Mouse (Mus musculus) heart, postnatal 0 days (tissue): Measurements from ENCODE around the gene 9130230L23Rik. TPM values are rescaled to one million over a fixed set of nuclear protein-coding genes. Genes with fewer than 3 reads are reported as not detected.

Source experiments
- ATAC-seq: fragments of 200-750 bp; cut with Nextera tagmentation; 2 replicates; pipeline ENCODE4 v1.8.0; 2017; ENCODE audit warnings: low read depth, moderate number of reproducible peaks, moderate library complexity; ENCODE audit not compliant: insufficient read depth
- DNase-seq: peaks from one replicate; pipeline ENCODE4 v3.0.0-alpha.2; 2016; ENCODE audit warnings: low spot score
- H3K27ac ChIP-seq: fragments of 300-500 bp; sonication (generic); 2 replicates; pipeline ENCODE4 v1.5.1; 2014; ENCODE audit warnings: low read depth, mild to moderate bottlenecking
- H3K27me3 ChIP-seq: fragments of 300-500 bp; sonication (generic); 2 replicates; pipeline ENCODE4 v1.6.1; 2014; ENCODE audit warnings: low read length, mixed read lengths; ENCODE audit not compliant: control insufficient read depth, insufficient read depth
- H3K36me3 ChIP-seq: fragments of 300-500 bp; sonication (generic); replicated peaks from 2 replicates; pipeline ENCODE4 v1.6.1; 2014; ENCODE audit warnings: low read length, mixed read lengths; ENCODE audit not compliant: control insufficient read depth, insufficient read depth
- H3K4me1 ChIP-seq: fragments of 300-500 bp; sonication (generic); 2 replicates; pipeline ENCODE4 v1.6.1; 2014; ENCODE audit warnings: antibody characterized with exemption; ENCODE audit not compliant: control insufficient read depth, insufficient read depth
- H3K4me2 ChIP-seq: fragments of 300-500 bp; sonication (generic); 2 replicates; pipeline ENCODE4 v1.6.1; 2014; ENCODE audit warnings: low read depth, mild to moderate bottlenecking, low read length, moderate library complexity
- H3K4me3 ChIP-seq: fragments of 300-500 bp; sonication (generic); 2 replicates; pipeline ENCODE4 v1.5.1; 2014; ENCODE audit warnings: low read depth, low read length
- H3K9ac ChIP-seq: fragments of 300-500 bp; sonication (generic); replicated peaks from 2 replicates; pipeline ENCODE4 v1.6.1; 2014; ENCODE audit warnings: low read depth, low read length, mixed read lengths
- H3K9me3 ChIP-seq: fragments of 300-500 bp; sonication (generic); replicated peaks from 2 replicates; pipeline ENCODE4 v1.6.1; 2016; ENCODE audit warnings: low read length; ENCODE audit not compliant: control insufficient read depth
- CTCF ChIP-seq: IDR thresholded peaks from 2 replicates; pipeline ENCODE4 v1.5.1; 2016; ENCODE audit warnings: antibody characterized with exemption, control low read depth, low read depth
- EP300 ChIP-seq: IDR thresholded peaks from 2 replicates; pipeline ENCODE4 v1.6.1; 2016; ENCODE audit warnings: antibody characterized with exemption, low read depth
- WGBS: fragments of 180-500 bp; shearing (Covaris S2); extraction: QIAGEN DNeasy Blood & Tissue Kit; methylation state at CpG from one replicate; pipeline ENCODE4 v1.1.7; 2014; 5-methylcytosine and 5-hydroxymethylcytosine counted together
- polyA plus RNA-seq: library from polyadenylated mRNA; unstranded; fragments of >200 nt; fragmentation: Nextera tagmentation; extraction: Ambion mirVana; gene quantifications from 2 replicates; pipeline ENCODE4 v1.2.1, GENCODE M21; 2015
- total RNA-seq: library from RNA; depleted of rRNA; stranded (reverse); fragments of >200 nt; gene quantifications from 2 replicates; pipeline ENCODE4 v1.2.3, GENCODE M21; 2014; ENCODE audit warnings: low replicate concordance

The 9130230L23Rik gene
- total and polyA plus RNA-seq, 2 experiments from 2014 or later, result 0.26 TPM; not detected in 1

GRCm38 (mm10) chr5:66034375-66035195 is 30.5 kb upstream of the 9130230L23Rik start:
- Histone ChIP-seq H3K4me2 (no peak overlapping the region), H3K4me3 (no peak overlapping the region), H3K27ac (no peak overlapping the region), H3K27me3 (no peaks in the 10 kb centered on the region), H3K9me3 (no peaks in the 10 kb centered on the region), H3K4me1 (no peaks in the 10 kb centered on the region), H3K9ac (no peak overlapping the region), H3K36me3 (no peaks in the 10 kb centered on the region)
- WGBS, result 62% methylated on average over 14 of the region's 14 CpGs
- TF ChIP-seq EP300 (no peak), CTCF (no peak)
- ATAC-seq (no peak), DNase-seq (no peak)

GRCm38 (mm10) chr5:66032826-66033225 is 28.7 kb upstream of the 9130230L23Rik start:
- H3K9ac ChIP-seq, result no peak overlapping the region
- no peaks in the 10 kb centered on the region for H3K4me1 ChIP-seq
- no peak overlapping the region for H3K4me2 ChIP-seq
- DNase-seq (no peak), ATAC-seq (no peak)
- H3K27ac ChIP-seq, result no peak overlapping the region
- no peaks in the 10 kb centered on the region for H3K27me3 ChIP-seq
- TF ChIP-seq EP300 (no peak), CTCF (no peak)
- H3K9me3 ChIP-seq, result no peaks in the 10 kb centered on the region
- WGBS, result 97% methylated on average over 1 of the region's 1 CpGs
- H3K4me3 ChIP-seq, result no peak overlapping the region
- no peaks in the 10 kb centered on the region for H3K36me3 ChIP-seq

- 72% methylated on average over 5 of the region's 5 CpGs for WGBS
These were observed 27.6 kb upstream of the 9130230L23Rik start for GRCm38 (mm10) chr5:66031699-66032098.

GRCm38 (mm10) chr5:66028232-66028631 is 24.1 kb upstream of the 9130230L23Rik start:
- no peaks in the 10 kb centered on the region for H3K27me3 ChIP-seq
- WGBS, result 85% methylated on average over 5 of the region's 5 CpGs
- ATAC-seq, result no peak
- no peak overlapping the region for H3K9ac ChIP-seq
- H3K4me2 ChIP-seq, result no peak overlapping the region
- H3K4me3 ChIP-seq, result no peak overlapping the region
- H3K27ac ChIP-seq, result no peak overlapping the region
- H3K36me3 ChIP-seq, result no peaks in the 10 kb centered on the region
- no peaks in the 10 kb centered on the region for H3K9me3 ChIP-seq
- no peak for TF ChIP-seq EP300
- TF ChIP-seq CTCF, result no peak
- no peaks in the 10 kb centered on the region for H3K4me1 ChIP-seq
- no peak for DNase-seq

More at GRCm38 (mm10) chr5:66031699-66032098, 27.6 kb upstream of the 9130230L23Rik start:
- Histone ChIP-seq H3K27ac (no peak overlapping the region), H3K4me3 (no peak overlapping the region), H3K9me3 (no peaks in the 10 kb centered on the region), H3K4me1 (no peaks in the 10 kb centered on the region), H3K4me2 (no peak overlapping the region), H3K36me3 (no peaks in the 10 kb centered on the region), H3K9ac (no peak overlapping the region), H3K27me3 (no peaks in the 10 kb centered on the region)
- DNase-seq, result no peak
- ATAC-seq, result no peak
- no peak for TF ChIP-seq CTCF
- no peak for TF ChIP-seq EP300

- Histone ChIP-seq H3K4me1 (no peaks in the 10 kb centered on the region), H3K9me3 (no peaks in the 10 kb centered on the region), H3K27me3 (no peaks in the 10 kb centered on the region), H3K4me3 (no peak overlapping the region), H3K27ac (no peak overlapping the region), H3K9ac (no peak overlapping the region), H3K4me2 (no peak overlapping the region), H3K36me3 (no peaks in the 10 kb centered on the region)
- TF ChIP-seq EP300 (no peak), CTCF (no peak)
- ATAC-seq (no peak), DNase-seq (no peak)
- 92% methylated on average over 8 of the region's 8 CpGs for WGBS
These were observed 23.1 kb upstream of the 9130230L23Rik start for GRCm38 (mm10) chr5:66027206-66027605.
